Comparison of ENCODE assay signal across 9 mouse cellular contexts in the genomic region with DNA sequence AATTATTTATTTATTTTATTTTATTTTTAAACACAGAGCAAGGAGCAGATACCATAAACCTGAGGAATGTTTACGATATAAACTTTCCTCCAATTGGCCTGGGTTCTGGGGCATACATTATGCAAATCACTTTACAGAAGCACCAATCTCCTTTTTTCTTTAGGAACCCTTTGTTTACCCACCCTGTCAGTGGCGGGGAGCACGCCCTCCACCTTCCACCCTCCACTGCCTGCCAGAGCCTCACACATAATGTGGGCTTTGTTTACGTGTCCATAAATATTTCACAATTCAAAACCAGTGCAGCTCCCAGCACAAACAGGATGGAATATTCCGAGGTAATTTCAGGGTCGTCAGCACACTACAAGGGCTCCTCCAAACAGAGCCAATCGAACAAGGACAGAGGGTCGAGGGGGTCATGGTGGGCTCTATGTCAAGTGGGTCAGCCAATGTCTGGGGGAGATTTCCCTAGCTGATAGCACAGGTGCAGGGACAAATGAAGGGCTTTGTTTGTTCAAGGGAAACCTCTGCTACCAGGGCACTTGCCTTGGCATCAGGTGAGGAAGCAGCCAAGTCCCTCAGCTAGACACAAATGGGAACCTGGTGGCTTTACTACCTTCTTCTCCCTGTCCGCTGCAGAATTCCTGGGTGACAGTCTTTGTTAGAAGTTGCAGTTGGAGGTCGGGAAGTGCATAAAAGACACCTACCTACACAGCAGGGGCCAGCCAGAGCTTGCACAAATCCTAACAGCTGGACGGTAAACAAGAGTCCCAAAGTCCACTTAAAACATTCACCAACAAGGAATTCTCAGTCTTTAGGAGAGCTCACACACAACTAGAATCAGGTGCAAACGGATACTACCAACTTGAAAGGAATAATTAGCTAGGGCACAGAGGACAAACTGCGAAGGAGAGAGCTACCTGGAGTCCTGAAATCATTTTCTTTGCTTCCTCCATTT. TPM values are rescaled to one million over a fixed set of nuclear protein-coding genes. Genes with fewer than 3 reads are reported as not detected.
DNase-seq lines count a peak whose midpoint lies in the region; ATAC-seq and TF ChIP-seq lines count a peak whose summit lies in the region.
"Had no signal": no experiment of that assay in that cellular context is flagged by ENCODE, and none has a peak within 500 bp of the region (broad histone marks: within the 10 kb centered on the region; RNA-seq: fewer than 3 reads in every experiment).

No protein-coding gene starts in this region.

- H3K27ac ChIP-seq in CH12.LX (ENCODE audit: insufficient read depth, low read depth), result no peak overlapping the region
- H3K27ac ChIP-seq in liver, embryonic 12.5 days, result peak overlapping the region; percentile 12

- no peak overlapping the region for H3K9ac ChIP-seq in CH12.LX (ENCODE audit: insufficient read depth, low read depth)
- H3K9ac ChIP-seq in liver, embryonic 12.5 days, result no peak overlapping the region

- in situ Hi-C loops in CH12.LX (cut with MboI; ENCODE audit: low pct_ligation_motif_present, low pct_unique_long_range_greater_than_20kb, low sequenced_read_pairs), result no loop called here

- H3K4me2 ChIP-seq in CH12.LX (ENCODE audit: insufficient read depth, low read depth, poor library complexity, severe bottlenecking), result peak overlapping the region; percentile 52; the same call in 1 of the 2 replicates
- peak overlapping the region; percentile 50 for H3K4me2 ChIP-seq in liver, embryonic 12.5 days

- H3K4me3 ChIP-seq in CH12.LX (replicated peaks in 1 of 3; ENCODE audit: low read depth in 2 of 3, low read length in 2 of 3, poor library complexity in 1 of 3), result no peak overlapping the region
- H3K4me3 ChIP-seq in liver, embryonic 12.5 days, result peak overlapping the region; percentile 9; the same call in 1 of the 2 replicates
- H3K4me3 ChIP-seq: megakaryocyte, embryonic 14.5 days had no signal

- peaks cover 17% of the 10 kb centered on the region for H3K27me3 ChIP-seq in CH12.LX (replicated peaks)
- H3K27me3 ChIP-seq in liver, embryonic 12.5 days (replicated peaks), result peaks cover 46% of the 10 kb centered on the region

- no peaks in the 10 kb centered on the region for H3K79me2 ChIP-seq in CH12.LX (replicated peaks; ENCODE audit: control insufficient read depth, extremely low read depth, insufficient read depth, poor library complexity, severe bottlenecking)

- H3K36me3 ChIP-seq in CH12.LX (replicated peaks in 1 of 2; ENCODE audit: control insufficient read depth in 1 of 2, insufficient read depth in 1 of 2, low read length in 1 of 2), result no peaks in the 10 kb centered on the region
- no peaks in the 10 kb centered on the region for H3K36me3 ChIP-seq in liver, embryonic 12.5 days

- ATAC-seq in liver, embryonic 12.5 days, result peak; percentile 65
- ATAC-seq in megakaryocyte, adult 5-6 weeks (ENCODE audit: poor library complexity, severe bottlenecking), result no peak

- no peak for TF ChIP-seq POLR2A in CH12.LX (IDR thresholded peaks at IDR 0.05; ENCODE audit: low read depth, low read length)

- no peak for TF ChIP-seq RAD21 in CH12.LX (IDR thresholded peaks at IDR 0.05; ENCODE audit: low read depth, low read length)

- DNase-seq in CH12.LX (ENCODE audit: extremely low read depth) (no peak), ZHBTc4 (ENCODE audit: low read depth, low spot score) (peak; percentile 44)
- DNase-seq in kidney, adult 11 months, result peak; percentile 44
- DNase-seq in spleen, adult 12 weeks (ENCODE audit: low spot score), result no peak
- no peak for DNase-seq in adrenal gland, postnatal 4 days (ENCODE audit: low spot score in 2 of 2)

- H3K4me1 ChIP-seq in CH12.LX (ENCODE audit: control insufficient read depth in 1 of 2, insufficient read depth in 2 of 2), result peaks cover 3% of the 10 kb centered on the region in 2 experiments; a peak in 3 of 4 replicates
- H3K4me1 ChIP-seq in liver, embryonic 12.5 days, result peaks cover 3% of the 10 kb centered on the region

- H3K9me3 ChIP-seq in CH12.LX (replicated peaks; ENCODE audit: low read length), result no peaks in the 10 kb centered on the region
- H3K9me3 ChIP-seq in liver, embryonic 12.5 days (replicated peaks), result no peaks in the 10 kb centered on the region
- H3K9me3 ChIP-seq: megakaryocyte, embryonic 14.5 days had no signal

- dilution Hi-C loops in CH12.LX (cut with MboI; ENCODE audit: extremely low pct_ligation_motif_present, extremely low pct_unique_long_range_greater_than_20kb, low sequenced_read_pairs), result no loop called here

- no peak for TF ChIP-seq CTCF in CH12.LX (conservative IDR thresholded peaks at IDR 0.05 in 1 of 2, IDR thresholded peaks at IDR 0.05 in 1 of 2; ENCODE audit: low read depth in 2 of 2, low read length in 2 of 2)

- 21% methylated on average over 13 of the region's 13 CpGs for WGBS in liver, embryonic 12.5 days (ENCODE audit: insufficient replicate concordance)

- no peak for TF ChIP-seq EP300 in CH12.LX (IDR thresholded peaks at IDR 0.05; ENCODE audit: low read length)

TF ChIP-seq in CH12.LX, 34 proteins besides CTCF, POLR2A, EP300 and RAD21:
- TF ChIP-seq ZMIZ1 (IDR thresholded peaks at IDR 0.05; ENCODE audit: low read depth, low read length), result no peak
- no peak for TF ChIP-seq USF2 (conservative IDR thresholded peaks at IDR 0.05; ENCODE audit: low read depth, low read length)
- no peak for TF ChIP-seq NELFE (IDR thresholded peaks at IDR 0.05; ENCODE audit: low read depth, low read length)
- TF ChIP-seq KAT2A (IDR thresholded peaks at IDR 0.05; ENCODE audit: insufficient replicate concordance, low read length), result no peak
- TF ChIP-seq MXI1 (IDR thresholded peaks at IDR 0.05; ENCODE audit: low read depth, low read length), result no peak
- TF ChIP-seq UBTF (IDR thresholded peaks at IDR 0.05; ENCODE audit: low read depth, low read length), result no peak
- no peak for TF ChIP-seq E2F4 (IDR thresholded peaks at IDR 0.05; ENCODE audit: insufficient replicate concordance, low read depth, low read length)
- no peak for TF ChIP-seq CHD1 (IDR thresholded peaks at IDR 0.05; ENCODE audit: low read depth, low read length)
- no peak for TF ChIP-seq TBP (conservative IDR thresholded peaks at IDR 0.05; ENCODE audit: low read depth, low read length)
- no peak for TF ChIP-seq USF1 (IDR thresholded peaks at IDR 0.05; ENCODE audit: low read depth, low read length)
- TF ChIP-seq ZKSCAN1 (IDR thresholded peaks at IDR 0.05; ENCODE audit: borderline replicate concordance, low read depth, low read length), result no peak
- TF ChIP-seq MYC (IDR thresholded peaks at IDR 0.05; ENCODE audit: low read depth, low read length), result no peak
- TF ChIP-seq RCOR1 (conservative IDR thresholded peaks at IDR 0.05; ENCODE audit: low read depth, low read length), result no peak
- TF ChIP-seq IRF4 (IDR thresholded peaks at IDR 0.05; ENCODE audit: low read depth, low read length), result no peak

RNA-seq across cellular contexts. Expression of a gene that starts 33.3 kb away (rescaled TPM):
- total RNA-seq in CH12.LX (2012; rRNA removed) (45.2 and 49.6 TPM in 2 replicates), CH12.LX (2014; rRNA removed) (67.5 and 81.5 TPM in 2 replicates)
- polyA plus RNA-seq in CH12.LX (2012; ENCODE audit: insufficient read length, low read depth), result 53.4 and 55.7 TPM in 2 replicates
- polyA plus RNA-seq in liver, embryonic 12.5 days (2016; fragmentation: Nextera tagmentation; extraction: Ambion mirVana), result 47.2 and 47.9 TPM in 2 replicates
- 27.6 and 28.5 TPM in 2 replicates for total RNA-seq in megakaryocyte, adult 5-6 weeks (2015)
- total RNA-seq in megakaryocyte, adult 5-6 weeks (2017), result 21.7 and 34.4 TPM in 2 replicates
- 100 to 1,000 TPM; 117 to 122 TPM for total RNA-seq in adrenal gland, postnatal 4 days (2021)

RNA-seq across cellular contexts. Expression of a gene that starts 46.4 kb away (rescaled TPM):
- total RNA-seq in CH12.LX (2012; rRNA removed) (0.04 and 0.13 TPM in 2 replicates), CH12.LX (2014; rRNA removed) (0.15 and 0.23 TPM in 2 replicates)
- 0.19 and 0.21 TPM in 2 replicates for polyA plus RNA-seq in CH12.LX (2012; ENCODE audit: insufficient read length, low read depth)
- 1.1 and 1.2 TPM in 2 replicates for polyA plus RNA-seq in liver, embryonic 12.5 days (2016; fragmentation: Nextera tagmentation; extraction: Ambion mirVana)
- not detected in 2 replicates for total RNA-seq in megakaryocyte, adult 5-6 weeks (2015)
- not detected in 2 replicates for total RNA-seq in megakaryocyte, adult 5-6 weeks (2017)
- 10 to 100 TPM; 16.0 to 19.7 TPM for total RNA-seq in adrenal gland, postnatal 4 days (2021)

RNA-seq across cellular contexts. Expression of a gene that starts 53.4 kb away (rescaled TPM):
- total RNA-seq in CH12.LX (2012; rRNA removed) (not detected in 2 replicates), CH12.LX (2014; rRNA removed) (not detected in 2 replicates)
- polyA plus RNA-seq in CH12.LX (2012; ENCODE audit: insufficient read length, low read depth), result not detected in 2 replicates
- 2.0 and 2.5 TPM in 2 replicates for polyA plus RNA-seq in liver, embryonic 12.5 days (2016; fragmentation: Nextera tagmentation; extraction: Ambion mirVana)
- not detected in 2 replicates for total RNA-seq in megakaryocyte, adult 5-6 weeks (2015)
- not detected in 2 replicates for total RNA-seq in megakaryocyte, adult 5-6 weeks (2017)
- total RNA-seq in adrenal gland, postnatal 4 days (2021), result 10 to 100 TPM; 11.2 to 11.4 TPM
- total RNA-seq: hematopoietic stem cell, adult 5-6 weeks had no signal

RNA-seq across cellular contexts. Expression of a gene that starts 58.2 kb away (rescaled TPM):
- total RNA-seq in CH12.LX (2012; rRNA removed) (not detected in 2 replicates), CH12.LX (2014; rRNA removed) (not detected in 2 replicates)
- not detected in 2 replicates for polyA plus RNA-seq in CH12.LX (2012; ENCODE audit: insufficient read length, low read depth)
- polyA plus RNA-seq in liver, embryonic 12.5 days (2016; fragmentation: Nextera tagmentation; extraction: Ambion mirVana), result 6.6 and 7.8 TPM in 2 replicates
- 1.8 and 3.9 TPM in 2 replicates for total RNA-seq in megakaryocyte, adult 5-6 weeks (2015)
- total RNA-seq in megakaryocyte, adult 5-6 weeks (2017), result 0.62 and 3.1 TPM in 2 replicates
- total RNA-seq in adrenal gland, postnatal 4 days (2021), result 10 to 100 TPM; 47.8 to 84.1 TPM

RNA-seq across cellular contexts. Expression of a gene that starts 59.3 kb away (rescaled TPM):
- total RNA-seq in CH12.LX (2012; rRNA removed), result not detected in 2 replicates
- total RNA-seq in CH12.LX (2014; rRNA removed), result not detected in 2 replicates
- polyA plus RNA-seq in CH12.LX (2012; ENCODE audit: insufficient read length, low read depth), result not detected in 2 replicates
- 0.82 and 1.2 TPM in 2 replicates for polyA plus RNA-seq in liver, embryonic 12.5 days (2016; fragmentation: Nextera tagmentation; extraction: Ambion mirVana)
- total RNA-seq in megakaryocyte, adult 5-6 weeks (2015), result not detected in 2 replicates
- not detected in 2 replicates for total RNA-seq in megakaryocyte, adult 5-6 weeks (2017)
- total RNA-seq in adrenal gland, postnatal 4 days (2021), result 1 to 10 TPM; 4.8 to 7.6 TPM
- total RNA-seq: hematopoietic stem cell, adult 5-6 weeks had no signal

Comparison
In these comparisons a context has a peak if more than half of its experiments do, and no peak if none do; other contexts are left out.
1. DNase-seq: peak in ZHBTc4 (single experiment) and kidney, adult 11 months (single experiment); none in CH12.LX (single experiment), spleen, adult 12 weeks (single experiment) and adrenal gland, postnatal 4 days (0 of 2).
2. RNA of a gene that starts 46.4 kb away (total RNA-seq): 16.0 to 19.7 TPM in adrenal gland, postnatal 4 days; 0.04 to 0.23 TPM in CH12.LX and not detected in megakaryocyte, adult 5-6 weeks; every median in the first group is over 10 times any median in the second.
3. RNA of a gene that starts 53.4 kb away (total RNA-seq): 11.2 to 11.4 TPM in adrenal gland, postnatal 4 days; not detected in CH12.LX and not detected in megakaryocyte, adult 5-6 weeks; every median in the first group is over 10 times any median in the second.